Mouse (Mus musculus) olfactory bulb, adult 2 months (tissue): ENCODE measurements around the gene Nktr.

Experiments
- CTCF ChIP-seq: fragments of 200-500 bp; IDR thresholded peaks from 2 replicates; pipeline ENCODE4 v1.5.1; 2012; ENCODE audit warnings: low read depth, mild to moderate bottlenecking, low read length, moderate library complexity; ENCODE audit not compliant: insufficient read depth
- POLR2A ChIP-seq: fragments of 200-500 bp; IDR thresholded peaks from 2 replicates; pipeline ENCODE4 v1.6.1; 2012; ENCODE audit warnings: mild to moderate bottlenecking, low read depth, low read length, moderate library complexity; ENCODE audit not compliant: insufficient read depth

DNA sequence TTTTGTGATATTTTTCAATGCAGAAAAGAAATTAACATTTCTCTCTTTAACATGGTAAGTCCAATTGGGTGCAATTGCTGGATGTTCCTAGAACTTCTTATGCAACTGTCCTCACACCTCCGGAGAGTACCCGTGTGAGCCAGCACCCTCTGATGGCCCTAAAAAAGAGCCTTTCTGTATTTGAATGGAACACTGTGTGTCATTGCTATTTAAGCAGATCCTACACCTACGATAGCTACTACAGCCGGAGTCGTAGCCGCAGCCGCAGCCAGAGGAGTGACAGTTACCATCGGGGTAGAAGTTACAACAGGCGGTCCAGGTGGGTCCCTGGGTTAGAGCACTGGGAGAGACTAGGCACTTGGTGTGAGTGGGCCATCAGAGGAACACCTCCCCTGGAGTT is 33.8 kb downstream of the Nktr start:
- TF ChIP-seq CTCF (no peak), POLR2A (no peak)
